Mouse (Mus musculus): ENCODE results near the gene Neurl3. TPM values are rescaled to one million over a fixed set of nuclear protein-coding genes. Genes with fewer than 3 reads are reported as not detected.

Neurl3 gene
- polyA plus RNA-seq, 1 experiment: 0.12 TPM

DNA sequence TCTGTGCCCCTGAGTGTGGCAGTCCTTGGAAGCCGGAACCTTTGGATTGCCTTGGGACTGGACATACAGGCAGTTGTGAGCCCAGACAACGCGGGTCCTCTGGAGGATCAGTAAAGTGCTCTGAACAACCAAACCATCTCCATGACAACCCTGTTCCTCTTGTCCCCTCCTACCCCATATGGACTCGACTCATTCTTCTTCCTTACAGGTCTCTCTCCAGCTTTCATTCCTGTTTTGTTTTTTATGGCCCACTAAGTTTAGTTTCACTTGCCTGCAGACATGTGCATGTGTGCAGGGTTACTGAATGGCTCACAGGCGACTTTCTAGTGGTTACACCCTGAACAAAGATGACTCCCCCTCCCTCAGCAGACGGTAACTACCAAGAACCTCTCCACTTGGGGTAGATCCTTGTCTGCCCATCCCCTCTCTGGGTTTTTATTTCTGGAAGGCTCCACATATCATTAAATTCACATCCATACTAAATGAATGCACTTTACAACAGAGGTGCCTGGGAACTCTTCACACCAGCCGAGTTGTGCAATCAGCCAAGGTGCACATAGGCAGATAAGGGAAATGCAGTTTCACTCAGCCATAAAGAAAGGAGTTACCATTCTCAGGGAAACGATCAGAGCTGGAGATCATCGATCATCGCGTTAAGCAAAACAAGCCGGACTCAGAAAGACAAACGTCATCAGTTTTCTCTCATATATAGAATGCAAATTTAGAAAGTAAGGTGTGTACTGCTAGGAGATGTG, 1.3 kb upstream of the Neurl3 start:
- H3K36me3 ChIP-seq (ENCODE audit: control insufficient read depth, insufficient read depth, low read length): no peaks in the 10 kb centered on the region
- H3K4me3 ChIP-seq (ENCODE audit: control insufficient read depth, low read depth, low read length): no peak overlapping the region
- TF ChIP-seq POLR2A (IDR thresholded peaks at IDR 0.05; ENCODE audit: control insufficient read depth, low read depth, low read length): no peak
- TF ChIP-seq CTCF (IDR thresholded peaks at IDR 0.05; ENCODE audit: control insufficient read depth, insufficient read depth, insufficient replicate concordance, low read depth, low read length): no peak
- H3K4me1 ChIP-seq (ENCODE audit: control insufficient read depth, insufficient read depth, low read length): peaks cover 2% of the 10 kb centered on the region; the same call in 1 of the 2 replicates
- no peaks in the 10 kb centered on the region for H3K27me3 ChIP-seq (ENCODE audit: control insufficient read depth, insufficient read depth, low read length)
- no peak overlapping the region for H3K27ac ChIP-seq (ENCODE audit: control insufficient read depth, insufficient read depth, low read depth, low read length)

GRCm38 (mm10) chr1:36273288-36273687, 1.2 kb downstream of the Neurl3 start:
- H3K27ac ChIP-seq (ENCODE audit: control insufficient read depth, insufficient read depth, low read depth, low read length): no peak overlapping the region
- H3K27me3 ChIP-seq (ENCODE audit: control insufficient read depth, insufficient read depth, low read length): no peaks in the 10 kb centered on the region
- no peaks in the 10 kb centered on the region for H3K36me3 ChIP-seq (ENCODE audit: control insufficient read depth, insufficient read depth, low read length)
- peaks cover 9% of the 10 kb centered on the region for H3K4me1 ChIP-seq (ENCODE audit: control insufficient read depth, insufficient read depth, low read length)
- H3K4me3 ChIP-seq (ENCODE audit: control insufficient read depth, low read depth, low read length): no peak overlapping the region
- TF ChIP-seq CTCF (IDR thresholded peaks at IDR 0.05; ENCODE audit: control insufficient read depth, insufficient read depth, insufficient replicate concordance, low read depth, low read length) (no peak), POLR2A (IDR thresholded peaks at IDR 0.05; ENCODE audit: control insufficient read depth, low read depth, low read length) (no peak)

DNA sequence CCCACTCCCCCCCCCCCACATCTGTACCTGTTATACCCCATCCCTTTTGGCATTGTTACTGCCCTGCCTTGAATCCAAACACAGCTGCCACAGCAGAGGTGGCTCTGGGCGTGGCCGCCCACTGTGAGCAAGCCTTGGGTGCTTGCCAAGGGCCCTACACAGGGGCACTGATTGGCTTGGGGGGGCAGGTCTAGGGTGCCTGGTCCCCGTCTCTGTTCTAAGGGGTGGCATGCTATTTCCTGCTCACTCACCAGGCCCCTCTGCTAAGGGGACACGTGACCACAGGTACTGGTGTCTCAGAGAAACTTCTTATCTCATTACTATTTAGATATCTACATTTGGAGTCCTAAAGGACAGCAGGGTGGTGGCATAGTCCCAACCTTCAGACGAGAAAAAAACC, 1.9 kb downstream of the Neurl3 start:
- Histone ChIP-seq H3K27me3 (ENCODE audit: control insufficient read depth, insufficient read depth, low read length) (no peaks in the 10 kb centered on the region), H3K4me3 (ENCODE audit: control insufficient read depth, low read depth, low read length) (no peak overlapping the region), H3K4me1 (ENCODE audit: control insufficient read depth, insufficient read depth, low read length) (peaks cover 9% of the 10 kb centered on the region), H3K36me3 (ENCODE audit: control insufficient read depth, insufficient read depth, low read length) (no peaks in the 10 kb centered on the region), H3K27ac (ENCODE audit: control insufficient read depth, insufficient read depth, low read depth, low read length) (no peak overlapping the region)
- TF ChIP-seq POLR2A (IDR thresholded peaks at IDR 0.05; ENCODE audit: control insufficient read depth, low read depth, low read length): no peak
- no peak for TF ChIP-seq CTCF (IDR thresholded peaks at IDR 0.05; ENCODE audit: control insufficient read depth, insufficient read depth, insufficient replicate concordance, low read depth, low read length)

DNA sequence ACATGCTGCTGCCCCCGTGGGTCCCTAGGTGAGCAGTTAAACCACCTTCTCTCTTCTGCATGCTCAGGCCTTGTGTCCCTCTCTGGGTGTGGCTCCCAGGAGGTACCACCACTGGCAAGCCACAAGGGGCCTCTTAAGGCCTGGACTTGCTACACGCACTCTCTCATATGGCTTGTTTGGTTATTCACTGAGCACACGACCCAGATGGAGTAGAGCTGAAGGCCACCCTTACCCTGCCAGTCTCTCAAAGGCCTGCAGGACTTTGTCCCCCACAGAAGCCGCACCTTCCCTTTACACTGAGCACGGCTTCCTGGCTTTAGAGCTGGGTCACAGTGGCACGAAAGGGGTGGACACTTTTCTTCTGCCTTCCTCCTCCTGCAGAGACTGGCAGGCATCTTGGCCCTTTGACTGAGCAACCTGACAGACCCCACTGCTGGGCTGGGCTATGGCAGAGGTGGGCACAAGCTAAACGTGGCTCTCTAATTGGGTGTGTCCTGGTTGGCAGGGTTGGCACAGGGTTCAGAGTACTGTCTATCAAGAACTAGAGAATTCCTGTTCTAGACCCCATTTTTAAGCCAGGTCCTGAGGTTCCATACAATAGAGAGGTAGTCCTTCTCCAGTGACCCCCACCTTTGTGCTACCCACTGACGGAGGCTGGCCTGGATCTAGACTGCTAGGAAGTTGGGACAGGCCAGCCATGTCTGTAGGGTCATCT, 2.8 kb downstream of the Neurl3 start:
- TF ChIP-seq POLR2A (IDR thresholded peaks at IDR 0.05; ENCODE audit: control insufficient read depth, low read depth, low read length) (no peak), CTCF (IDR thresholded peaks at IDR 0.05; ENCODE audit: control insufficient read depth, insufficient read depth, insufficient replicate concordance, low read depth, low read length) (no peak)
- Histone ChIP-seq H3K36me3 (ENCODE audit: control insufficient read depth, insufficient read depth, low read length) (no peaks in the 10 kb centered on the region), H3K4me1 (ENCODE audit: control insufficient read depth, insufficient read depth, low read length) (peaks cover 9% of the 10 kb centered on the region), H3K4me3 (ENCODE audit: control insufficient read depth, low read depth, low read length) (no peak overlapping the region), H3K27ac (ENCODE audit: control insufficient read depth, insufficient read depth, low read depth, low read length) (no peak overlapping the region), H3K27me3 (ENCODE audit: control insufficient read depth, insufficient read depth, low read length) (no peaks in the 10 kb centered on the region)

GRCm38 (mm10) chr1:36270666-36271065, 3.8 kb downstream of the Neurl3 start:
- Histone ChIP-seq H3K27ac (ENCODE audit: control insufficient read depth, insufficient read depth, low read depth, low read length) (no peak overlapping the region), H3K4me3 (ENCODE audit: control insufficient read depth, low read depth, low read length) (no peak overlapping the region), H3K27me3 (ENCODE audit: control insufficient read depth, insufficient read depth, low read length) (no peaks in the 10 kb centered on the region), H3K36me3 (ENCODE audit: control insufficient read depth, insufficient read depth, low read length) (no peaks in the 10 kb centered on the region), H3K4me1 (ENCODE audit: control insufficient read depth, insufficient read depth, low read length) (peaks cover 9% of the 10 kb centered on the region)
- no peak for TF ChIP-seq POLR2A (IDR thresholded peaks at IDR 0.05; ENCODE audit: control insufficient read depth, low read depth, low read length)
- no peak for TF ChIP-seq CTCF (IDR thresholded peaks at IDR 0.05; ENCODE audit: control insufficient read depth, insufficient read depth, insufficient replicate concordance, low read depth, low read length)

- no peak overlapping the region for H3K4me3 ChIP-seq (ENCODE audit: control insufficient read depth, low read depth, low read length)
- H3K36me3 ChIP-seq (ENCODE audit: control insufficient read depth, insufficient read depth, low read length): no peaks in the 10 kb centered on the region
- no peak for TF ChIP-seq CTCF (IDR thresholded peaks at IDR 0.05; ENCODE audit: control insufficient read depth, insufficient read depth, insufficient replicate concordance, low read depth, low read length)
- TF ChIP-seq POLR2A (IDR thresholded peaks at IDR 0.05; ENCODE audit: control insufficient read depth, low read depth, low read length): no peak
- no peaks in the 10 kb centered on the region for H3K27me3 ChIP-seq (ENCODE audit: control insufficient read depth, insufficient read depth, low read length)
- peaks cover 9% of the 10 kb centered on the region for H3K4me1 ChIP-seq (ENCODE audit: control insufficient read depth, insufficient read depth, low read length)
- no peak overlapping the region for H3K27ac ChIP-seq (ENCODE audit: control insufficient read depth, insufficient read depth, low read depth, low read length)
Observed at GRCm38 (mm10) chr1:36269121-36269795, 5.2 kb downstream of the Neurl3 start.

DNA sequence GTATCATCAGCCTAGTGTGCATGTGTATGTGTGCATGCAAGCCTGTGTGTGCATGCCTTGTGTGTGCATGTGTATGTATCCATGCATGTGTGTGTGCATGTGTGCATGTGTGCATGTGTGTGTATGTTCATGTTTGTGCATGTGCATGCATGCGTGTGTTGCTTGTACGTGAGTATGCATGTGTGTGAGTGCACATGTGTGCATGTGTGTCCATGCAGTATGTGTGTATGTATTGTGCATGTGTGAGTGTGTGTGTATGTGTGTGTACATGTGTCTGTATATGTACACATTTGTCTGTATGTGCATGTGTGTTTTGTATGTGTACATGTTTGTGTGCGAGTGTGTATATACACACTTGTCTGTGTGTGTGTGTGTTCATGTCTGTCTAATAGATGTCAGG, 6.9 kb downstream of the Neurl3 start:
- H3K27me3 ChIP-seq (ENCODE audit: control insufficient read depth, insufficient read depth, low read length): no peaks in the 10 kb centered on the region
- no peak for TF ChIP-seq POLR2A (IDR thresholded peaks at IDR 0.05; ENCODE audit: control insufficient read depth, low read depth, low read length)
- TF ChIP-seq CTCF (IDR thresholded peaks at IDR 0.05; ENCODE audit: control insufficient read depth, insufficient read depth, insufficient replicate concordance, low read depth, low read length): no peak

More for the DNA sequence above, 6.9 kb downstream of the Neurl3 start:
- no peak overlapping the region for H3K4me3 ChIP-seq (ENCODE audit: control insufficient read depth, low read depth, low read length)
- H3K36me3 ChIP-seq (ENCODE audit: control insufficient read depth, insufficient read depth, low read length): no peaks in the 10 kb centered on the region
- peaks cover 7% of the 10 kb centered on the region for H3K4me1 ChIP-seq (ENCODE audit: control insufficient read depth, insufficient read depth, low read length)
- H3K27ac ChIP-seq (ENCODE audit: control insufficient read depth, insufficient read depth, low read depth, low read length): no peak overlapping the region

Data from testis, adult 2 months (tissue).